Mouse (Mus musculus): ENCODE measurements at regions not wholly inside any gene's neighbourhood (a gene's known extent, or its start where the extent isn't known, plus 50 kb on each side); places are given as distances from the start of the nearest gene placed in this dataset.

DNA sequence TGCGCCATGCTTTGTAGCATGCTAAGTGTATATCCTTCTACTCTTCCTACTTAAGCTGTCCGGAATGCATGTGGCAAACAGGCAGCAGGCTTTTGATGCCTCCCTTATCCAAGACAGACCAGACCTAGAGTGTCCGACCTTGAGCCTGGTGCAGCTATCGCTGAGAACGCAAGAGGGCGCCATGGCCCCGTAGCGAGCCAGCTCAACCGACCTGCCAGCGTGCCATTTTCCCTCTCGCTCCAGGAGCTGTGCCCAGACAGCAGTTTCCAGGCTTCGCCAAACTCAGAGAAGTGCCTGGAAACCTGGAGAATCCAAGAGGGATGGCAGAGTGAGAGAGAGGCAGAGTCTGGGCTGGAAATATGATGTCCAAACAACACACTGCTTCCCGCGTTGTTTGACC, 155.8 kb upstream of the Gm12830 start:
- DNase-seq (ENCODE audit: low spot score in 2 of 2) = peak; percentile 70

DNA sequence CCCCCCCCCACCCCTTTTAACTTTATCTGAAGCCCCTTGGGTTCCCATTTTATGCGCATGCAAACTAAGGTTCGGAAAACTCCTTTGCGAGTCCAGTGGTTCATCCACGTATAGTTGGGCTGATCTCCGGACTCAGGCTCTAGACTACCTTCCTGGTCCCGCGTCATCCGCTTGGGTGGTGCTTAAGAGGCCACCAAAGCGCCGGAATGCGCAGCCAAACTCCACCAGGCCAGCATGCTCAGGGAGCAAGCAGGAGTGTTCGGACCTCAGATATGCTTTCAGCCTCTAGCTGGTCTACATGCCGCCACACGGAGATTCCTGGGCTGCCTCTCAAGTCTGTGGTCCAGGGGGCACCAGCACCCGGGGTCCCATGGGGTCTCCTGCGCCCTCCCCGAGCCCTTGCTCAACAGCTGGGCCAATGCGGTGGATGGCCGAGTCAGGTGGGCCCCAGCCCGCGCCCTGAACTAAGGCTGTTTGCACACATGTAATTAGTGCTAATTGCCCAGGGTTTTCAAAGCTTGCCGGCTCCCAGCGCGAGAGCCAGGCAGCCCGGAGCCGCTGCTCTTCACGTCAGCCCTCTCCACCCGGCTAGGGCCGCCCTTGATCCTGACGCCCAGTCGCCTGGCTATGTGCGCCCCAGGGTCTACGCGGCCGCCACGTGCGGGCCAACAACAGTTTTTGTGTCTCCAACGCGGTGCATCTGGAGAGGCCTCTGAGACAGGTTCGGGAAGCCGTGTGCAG, 155.1 kb upstream of the Gm12830 start:
- no peak for DNase-seq (ENCODE audit: low spot score in 2 of 2)

DNA sequence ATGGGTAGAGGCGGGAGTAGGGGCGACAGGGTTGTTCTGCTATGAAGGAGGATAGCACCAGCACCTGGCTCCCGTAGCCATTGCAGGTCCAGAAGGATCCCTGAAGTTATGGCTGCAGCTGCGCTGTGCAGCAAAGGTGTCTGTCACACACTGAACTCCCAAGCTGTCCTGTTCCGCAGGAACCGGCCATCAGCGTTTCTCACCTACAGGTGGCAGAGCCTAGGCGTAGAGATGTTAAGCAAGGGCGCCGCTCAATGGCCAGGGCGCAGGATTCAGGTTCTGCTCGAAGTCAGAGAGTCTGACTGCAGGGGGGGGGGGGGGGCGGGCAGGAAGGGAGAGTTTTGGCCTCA, 154.6 kb upstream of the Gm12830 start:
- no peak for DNase-seq (ENCODE audit: low spot score in 2 of 2)

DNA sequence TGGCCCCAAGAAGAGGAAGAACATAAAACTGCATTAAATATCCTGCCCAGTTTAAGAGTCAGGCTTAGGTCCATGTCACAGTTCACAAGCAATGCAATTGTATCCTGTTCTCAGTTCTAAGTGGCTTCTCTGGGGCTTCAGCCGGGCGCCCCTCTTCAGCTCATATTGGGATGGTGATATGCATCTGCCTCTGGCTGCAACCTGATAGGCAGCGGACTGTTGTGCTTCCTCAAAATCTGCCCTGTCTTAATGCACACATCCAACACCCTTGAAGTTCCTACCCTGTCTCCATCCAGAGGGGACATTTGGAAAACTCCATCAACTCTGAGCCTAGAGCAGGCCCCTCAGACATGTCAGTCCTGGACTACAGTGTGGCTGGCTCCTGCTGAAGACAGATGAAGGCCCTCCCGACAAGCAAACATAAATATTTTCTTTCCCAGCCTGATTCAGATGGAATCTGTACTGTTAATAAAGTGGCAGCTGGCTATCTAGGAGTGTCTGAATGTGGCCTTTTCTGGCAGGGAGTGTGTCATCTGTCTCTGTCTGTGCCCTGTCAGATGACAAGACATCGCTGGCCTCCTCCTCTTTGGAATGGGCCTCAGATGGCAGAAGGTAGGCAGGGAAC, 149.3 kb upstream of the Gm12830 start:
- no peak for DNase-seq (ENCODE audit: low spot score in 2 of 2)

DNA sequence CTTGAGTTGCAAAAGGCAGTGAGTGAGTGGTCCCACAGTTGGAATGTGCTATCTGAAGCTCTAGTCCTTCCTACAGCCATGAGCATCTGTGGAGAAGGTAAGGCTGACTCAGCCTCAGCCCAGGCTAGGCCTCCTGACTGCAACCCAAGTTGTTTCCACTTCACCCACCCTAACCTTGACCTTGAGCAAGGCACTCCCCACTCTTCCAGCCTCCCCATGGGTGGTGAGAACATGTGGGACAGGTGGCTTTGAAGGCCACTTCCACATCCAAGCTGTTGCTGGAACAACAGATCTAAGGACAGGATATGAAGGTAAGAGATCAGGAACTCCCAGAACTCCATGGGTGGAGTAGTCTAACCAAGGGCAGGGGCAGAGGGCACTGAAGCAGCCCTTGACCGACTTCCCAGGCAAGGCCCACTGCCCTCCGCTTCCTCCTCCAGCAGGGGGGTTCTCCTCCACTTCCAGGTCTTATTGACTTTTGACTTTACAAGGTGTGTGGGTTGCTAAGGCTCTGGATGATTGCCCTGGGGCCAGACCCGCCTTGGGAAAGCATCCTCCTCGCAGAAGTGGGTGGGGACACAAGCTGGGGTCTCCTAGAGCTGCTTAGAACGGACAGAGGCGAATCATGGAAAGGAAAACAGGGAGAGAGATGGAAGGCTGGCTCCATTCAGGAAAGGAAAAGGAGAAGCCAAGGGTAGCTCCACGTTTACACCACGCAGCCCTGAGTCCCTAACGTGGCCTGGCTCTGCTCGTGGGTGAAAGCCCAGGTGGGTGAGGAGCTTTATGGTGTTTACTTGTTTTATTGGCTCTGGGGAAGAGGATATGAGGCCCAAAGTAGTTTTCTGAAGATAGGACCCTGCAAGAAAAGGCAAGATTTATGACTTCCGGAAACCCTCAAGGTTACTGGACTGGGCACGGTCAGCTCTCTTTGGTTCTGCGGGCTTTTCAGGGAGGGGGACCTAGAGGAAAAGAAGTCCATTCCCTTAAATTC, 144.3 kb upstream of the Gm12830 start:
- DNase-seq (ENCODE audit: low spot score in 2 of 2) = no peak

DNA sequence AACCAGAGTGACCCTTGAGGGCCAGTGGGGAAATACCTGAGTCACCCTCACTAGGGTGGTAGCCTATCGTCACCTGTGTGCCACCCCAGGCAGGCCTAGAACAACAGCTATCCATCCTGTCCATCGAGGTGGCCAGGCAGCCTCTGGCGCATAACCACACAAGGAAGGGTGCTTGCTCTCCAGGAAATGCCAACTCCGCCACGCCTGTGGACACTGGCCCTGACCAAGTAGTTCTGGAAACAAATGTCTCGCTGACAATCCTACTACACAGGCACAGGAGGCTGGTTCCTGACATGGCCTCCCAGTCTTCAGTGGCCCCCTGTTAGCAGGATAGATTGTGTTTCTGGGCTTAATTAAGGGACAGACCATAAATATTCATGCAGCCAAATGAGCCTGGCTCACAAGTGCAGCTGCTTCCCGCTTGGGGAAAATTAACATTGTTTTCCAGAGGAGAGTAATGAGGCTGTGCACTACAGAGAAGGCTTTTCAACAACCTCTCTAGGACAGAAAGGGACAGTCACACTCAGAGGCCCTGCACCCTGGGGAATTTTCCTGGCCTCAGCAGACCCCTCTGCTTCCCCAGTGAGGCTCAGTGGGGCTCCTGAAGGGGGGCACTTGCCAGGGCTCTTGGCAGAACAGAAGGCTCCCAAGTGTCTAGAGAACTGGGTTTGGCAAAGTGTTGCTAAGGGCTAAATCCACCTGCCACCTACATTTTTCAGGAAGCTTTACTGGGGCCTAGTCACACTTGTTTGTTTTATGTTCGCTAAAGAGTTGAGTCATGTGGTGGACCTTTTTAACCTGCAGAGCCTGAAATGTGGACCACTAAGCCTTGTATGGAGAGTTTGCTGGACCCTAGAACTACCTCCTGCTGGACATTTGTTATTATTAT, 143.2 kb upstream of the Gm12830 start:
- DNase-seq (ENCODE audit: low spot score in 2 of 2) = no peak

DNA sequence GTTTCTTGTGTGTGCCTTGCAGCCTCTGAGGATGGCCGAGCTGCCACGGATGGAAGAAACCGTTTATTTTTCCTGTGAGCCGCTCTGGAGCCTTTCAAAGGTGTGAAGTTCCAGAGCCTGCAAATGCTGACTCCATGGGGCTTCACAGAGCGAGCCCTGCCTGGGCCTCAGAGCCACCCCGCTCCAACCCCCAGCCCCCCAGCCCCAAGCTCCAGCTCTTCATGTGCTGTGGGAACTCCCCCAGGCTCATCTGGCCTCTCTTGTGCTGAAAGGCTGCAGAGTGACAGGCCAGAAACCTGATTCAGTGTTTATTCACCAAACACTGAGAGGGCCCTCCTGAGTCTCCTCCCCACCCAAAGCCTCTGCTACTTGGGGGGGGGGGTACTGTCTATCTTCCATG, 141.2 kb upstream of the Gm12830 start:
- DNase-seq (ENCODE audit: low spot score in 2 of 2) = no peak

DNA sequence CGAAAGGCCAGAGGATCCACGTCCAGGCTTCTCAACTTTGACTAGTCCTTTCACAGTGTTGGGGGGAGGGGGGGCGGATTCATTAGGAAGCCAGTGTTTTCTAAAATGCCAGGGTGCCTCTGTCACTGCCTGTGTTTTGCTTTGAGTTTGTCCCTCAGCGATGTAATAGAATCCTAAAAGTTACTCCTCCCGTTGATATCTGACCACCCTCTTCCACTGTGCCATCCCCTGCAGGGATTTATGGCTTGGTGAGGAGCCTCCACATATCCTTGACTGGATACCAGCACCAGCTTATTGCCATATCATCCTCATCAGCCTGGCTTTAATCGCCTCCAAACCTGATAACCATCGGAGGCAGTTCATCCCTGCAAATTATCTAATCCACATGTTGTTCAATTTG, 138.6 kb upstream of the Gm12830 start:
- no peak for DNase-seq (ENCODE audit: low spot score in 2 of 2)

DNA sequence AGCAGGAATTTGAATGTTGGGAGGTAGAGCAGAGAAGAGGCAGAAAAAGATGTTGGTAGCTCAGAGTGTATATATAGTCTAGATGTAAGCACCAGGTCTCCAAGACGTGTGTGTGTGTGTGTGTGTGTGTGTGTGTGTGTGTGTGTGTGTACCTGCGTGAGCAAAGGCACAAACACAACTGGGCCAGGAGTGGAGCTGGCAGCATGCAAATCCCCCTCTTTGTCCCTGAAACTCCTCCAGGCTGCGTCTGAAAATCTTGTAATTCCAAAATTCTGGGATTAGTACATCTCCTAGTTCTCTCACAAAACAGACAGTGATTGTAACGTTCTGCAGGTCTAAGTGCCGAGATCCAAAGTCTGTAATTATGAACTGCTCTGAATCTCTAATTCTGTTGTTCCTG, 137.8 kb upstream of the Gm12830 start:
- no peak for DNase-seq (ENCODE audit: low spot score in 2 of 2)

DNA sequence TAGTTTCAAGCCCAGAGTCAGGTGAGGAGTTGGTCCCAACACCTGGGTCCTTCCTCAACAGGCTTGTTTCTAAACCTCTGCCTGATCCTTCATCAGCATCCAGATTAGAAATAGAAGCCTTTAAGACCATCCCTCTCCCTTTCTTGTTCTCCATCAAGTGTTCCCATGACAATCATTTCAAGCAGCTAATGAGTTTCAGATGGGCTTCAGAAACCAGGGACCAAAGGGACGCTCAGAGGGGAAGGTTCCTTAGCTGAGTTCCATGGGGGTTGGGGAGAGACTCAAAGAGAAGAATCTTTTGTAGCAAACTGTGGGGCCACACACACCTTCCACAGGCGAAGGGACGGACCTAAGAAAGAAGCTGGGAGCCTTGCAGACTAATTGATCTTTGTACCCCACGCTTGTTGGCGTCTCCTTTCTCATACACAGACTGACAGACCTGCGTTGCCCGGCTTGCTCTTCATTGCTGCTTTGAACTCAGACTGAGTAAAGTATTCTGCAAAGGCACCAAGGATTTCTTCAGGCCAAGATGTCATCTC, 136.6 kb upstream of the Gm12830 start:
- DNase-seq (ENCODE audit: low spot score in 2 of 2) = no peak

DNA sequence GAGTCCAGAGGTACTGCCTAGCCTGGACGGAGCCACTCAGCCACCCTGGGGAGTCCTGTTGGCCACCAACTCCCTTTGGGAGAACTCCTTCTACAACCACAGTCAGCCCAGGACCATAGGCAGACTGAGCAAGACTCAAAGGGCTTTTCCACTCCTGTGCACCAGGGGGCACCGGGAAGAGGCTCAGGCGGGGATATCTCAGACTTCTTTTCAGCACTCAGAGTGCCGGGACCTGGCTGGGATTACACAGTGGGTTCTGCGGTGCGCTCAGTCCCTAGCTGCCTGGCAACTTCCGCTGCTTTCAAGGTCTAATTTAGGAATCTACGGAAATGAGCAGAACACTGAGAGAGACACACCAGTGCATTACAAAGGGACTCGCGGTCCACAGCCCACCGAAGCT, 136.1 kb upstream of the Gm12830 start:
- DNase-seq (ENCODE audit: low spot score in 2 of 2) = no peak

DNA sequence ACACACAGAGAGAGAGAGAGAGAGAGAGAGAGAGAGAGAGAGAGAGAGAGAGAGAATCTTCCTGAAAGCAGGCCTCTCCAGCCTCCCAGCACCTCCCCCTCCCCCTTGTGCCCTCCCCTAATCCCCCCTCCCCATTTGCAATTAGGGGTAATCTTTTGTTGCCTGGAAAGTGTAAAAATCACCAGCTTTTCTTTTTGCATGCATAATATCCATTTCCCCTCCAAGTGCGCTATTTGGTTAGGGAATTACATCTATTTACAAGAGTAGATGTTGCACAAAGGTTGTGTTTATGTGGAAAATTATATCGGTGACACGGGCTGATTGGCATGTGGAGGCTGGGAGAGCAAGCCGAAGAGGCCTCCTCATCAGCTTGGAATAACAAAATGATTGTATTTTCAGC, 135.4 kb upstream of the Gm12830 start:
- no peak for DNase-seq (ENCODE audit: low spot score in 2 of 2)

DNA sequence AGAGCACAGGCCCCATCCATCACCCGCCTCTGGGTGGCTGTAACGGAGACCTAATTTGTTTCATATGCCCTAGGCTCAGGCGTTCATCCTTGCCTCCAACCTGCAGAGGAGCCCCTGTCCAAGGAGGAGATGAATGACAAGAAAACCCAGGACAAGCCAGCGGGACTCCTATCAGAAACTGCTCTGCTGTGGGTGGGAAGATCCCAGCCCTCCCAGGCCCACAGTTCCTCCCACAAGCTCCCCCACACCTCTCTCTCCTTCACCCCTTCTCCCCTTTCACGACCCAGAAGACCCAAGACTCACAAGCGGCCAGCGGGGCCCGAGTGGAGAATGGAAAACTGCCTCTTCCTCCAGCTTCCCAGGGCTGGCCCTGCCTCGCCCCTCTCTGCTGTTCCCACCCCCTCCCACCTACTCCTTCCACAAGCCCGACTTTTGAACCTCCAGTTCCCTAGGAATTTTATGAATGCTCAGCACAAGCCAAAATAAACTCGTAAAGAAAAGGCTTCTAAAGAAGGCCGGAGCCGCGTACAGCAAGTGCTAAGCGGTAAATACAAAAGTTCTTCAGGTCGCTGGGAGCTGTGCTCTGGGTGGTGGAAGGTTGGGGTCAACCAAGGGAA, 133.1 kb upstream of the Gm12830 start:
- DNase-seq (ENCODE audit: low spot score in 2 of 2) = no peak

DNA sequence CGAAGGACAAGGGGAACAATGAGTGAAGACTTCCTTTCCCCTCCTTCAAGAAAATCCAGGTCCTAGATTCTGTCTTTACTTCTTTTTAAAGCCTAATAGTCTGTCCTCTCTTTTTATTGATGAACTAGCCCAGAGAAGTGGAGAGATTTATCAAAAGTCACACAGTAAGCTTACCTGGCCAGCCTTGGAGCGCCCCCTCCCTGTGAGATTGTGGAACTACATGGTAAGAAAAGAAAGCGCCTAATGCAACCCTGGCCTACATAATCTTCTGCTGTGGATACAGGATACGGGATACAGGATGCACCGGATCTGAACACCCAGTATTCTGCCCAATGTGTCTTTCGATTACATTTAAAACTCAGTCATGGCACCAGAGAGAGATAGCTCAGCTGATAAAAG, 132.6 kb upstream of the Gm12830 start:
- DNase-seq (ENCODE audit: low spot score in 2 of 2) = no peak

DNA sequence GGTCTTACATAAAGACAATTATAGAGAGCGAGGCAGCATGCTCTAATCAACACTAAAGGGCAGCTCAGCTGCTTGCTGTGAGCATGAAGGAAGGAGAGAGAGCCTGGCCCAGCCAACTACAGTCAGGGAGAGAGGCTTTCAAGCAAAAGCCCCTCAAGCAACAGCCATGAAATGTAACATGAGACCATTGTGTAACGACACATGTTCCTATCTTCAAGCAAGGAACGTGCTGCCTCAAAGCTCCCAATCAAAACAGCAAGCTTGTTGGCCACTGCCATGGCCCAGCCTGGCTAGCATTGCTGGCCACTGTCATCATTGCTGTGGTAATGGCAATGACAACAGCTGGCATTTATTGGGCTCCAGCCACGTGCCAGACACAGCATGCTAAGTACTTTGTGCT, 115.9 kb upstream of the Gm12830 start:
- no peak for DNase-seq (ENCODE audit: low spot score in 2 of 2)

DNA sequence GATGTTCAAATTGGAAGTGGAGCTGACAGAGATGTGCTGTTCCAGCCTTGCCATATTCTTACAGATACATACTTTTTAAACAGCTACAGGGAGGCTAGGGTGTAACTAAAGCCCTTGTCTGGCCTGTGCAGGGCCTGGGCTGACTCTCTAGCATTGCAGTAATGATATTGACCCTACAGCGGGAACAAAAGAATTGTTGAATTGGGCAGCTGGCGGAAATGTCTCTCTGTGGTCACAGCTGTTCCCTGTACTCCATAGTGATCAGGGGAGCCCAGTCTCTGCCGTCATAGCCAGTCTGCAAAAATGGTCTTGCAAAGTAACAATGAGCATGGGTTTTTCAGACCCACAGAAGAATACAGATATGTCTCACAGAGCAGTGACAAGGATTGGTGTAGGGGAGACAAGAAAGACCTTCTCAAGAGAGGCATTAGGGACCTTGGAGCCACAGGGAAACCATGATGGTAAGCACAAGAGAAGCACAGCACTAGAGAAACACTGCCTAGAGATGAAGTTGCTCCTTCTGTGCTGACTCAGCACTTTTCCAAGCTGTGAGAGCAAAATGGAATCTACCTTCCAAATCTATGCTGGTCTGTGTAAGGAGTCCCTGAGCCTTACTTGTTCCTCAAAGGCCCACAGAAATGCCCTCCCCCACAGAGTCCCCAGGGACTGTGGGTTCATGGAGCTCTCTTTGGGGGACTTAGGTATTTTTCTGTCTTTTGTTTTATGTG, 111.2 kb upstream of the Gm12830 start:
- DNase-seq (ENCODE audit: low spot score in 2 of 2) = no peak

DNA sequence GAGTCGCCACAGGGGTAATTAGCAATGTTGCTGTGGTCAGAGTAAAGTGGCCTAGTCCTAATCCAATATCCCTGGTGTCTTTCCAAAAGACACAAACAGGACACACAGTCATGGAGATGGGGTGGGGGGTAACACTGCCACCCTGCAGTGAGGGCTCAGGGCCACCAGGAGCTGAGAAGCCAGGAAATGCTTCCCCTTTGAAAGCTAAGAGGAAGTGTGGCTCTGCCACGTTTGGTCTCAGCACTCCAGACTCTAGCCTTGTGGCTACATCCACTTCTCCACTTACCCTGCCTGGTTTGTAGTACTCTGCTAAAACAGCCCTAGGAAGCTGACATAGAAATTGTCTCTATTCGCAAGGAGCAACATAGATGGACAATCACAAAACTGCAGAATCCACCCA, 110.4 kb upstream of the Gm12830 start:
- DNase-seq (ENCODE audit: low spot score in 2 of 2) = no peak

DNA sequence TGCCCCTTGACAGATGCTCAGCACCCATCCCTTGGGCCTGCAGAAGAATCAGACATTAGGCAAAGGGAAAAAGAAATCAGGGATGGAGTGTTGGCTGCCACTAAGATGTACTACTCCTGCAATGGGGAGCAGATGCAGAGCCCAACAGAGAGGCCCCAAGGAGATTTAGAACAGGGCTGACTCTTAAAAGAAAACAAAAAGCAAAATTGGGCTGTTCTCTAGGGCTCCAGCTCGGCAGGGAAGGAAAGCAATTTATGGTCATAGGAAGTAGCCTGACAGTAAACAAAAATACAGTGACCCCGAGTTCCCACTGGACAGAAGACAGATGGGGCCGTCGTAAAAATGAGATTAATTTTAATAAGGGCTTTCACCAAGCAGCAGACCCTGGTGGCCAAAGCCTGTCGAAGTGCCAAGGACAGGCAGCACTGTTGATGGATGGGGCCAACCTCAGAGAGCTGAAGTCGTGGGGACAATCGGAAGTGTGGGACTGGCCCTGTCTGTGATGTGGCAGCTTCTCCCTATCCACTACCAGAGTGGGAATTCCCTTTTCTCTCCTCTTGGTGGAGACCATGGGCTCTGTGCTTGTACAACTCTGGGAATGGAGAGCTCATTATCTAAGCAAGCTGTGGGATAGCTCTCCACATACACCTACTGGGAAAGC, 109.4 kb upstream of the Gm12830 start:
- no peak for DNase-seq (ENCODE audit: low spot score in 2 of 2)

DNA sequence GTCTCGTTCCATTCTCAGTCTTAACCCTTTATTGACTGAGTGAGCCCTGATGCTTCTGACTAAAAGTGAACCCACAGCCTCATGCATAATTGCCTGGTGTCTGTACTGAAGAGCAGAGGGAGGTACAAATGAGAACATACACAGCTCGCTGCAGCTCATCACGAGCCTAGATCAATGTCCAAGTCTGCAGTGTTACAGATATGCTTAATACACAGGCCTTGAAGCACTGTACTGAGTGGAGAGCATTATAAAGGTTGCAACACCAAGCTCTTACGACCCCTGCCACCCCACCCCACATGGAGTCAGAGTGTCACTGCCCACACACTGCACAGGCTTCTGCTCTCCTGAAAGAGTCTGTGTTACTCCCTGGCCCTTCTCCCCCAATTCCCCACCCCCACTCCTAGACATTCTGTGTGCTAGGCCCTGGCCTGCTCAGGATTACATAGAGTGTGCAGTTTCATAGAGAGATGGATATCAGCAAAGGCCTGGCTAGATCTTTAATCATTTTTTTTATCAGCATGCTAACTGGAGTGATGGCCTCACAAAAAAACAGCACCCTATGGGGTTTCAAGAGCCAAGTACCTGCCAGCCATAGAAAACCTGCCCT, 108.5 kb upstream of the Gm12830 start:
- no peak for DNase-seq (ENCODE audit: low spot score in 2 of 2)
